Mouse (Mus musculus): ENCODE measurements around the gene Grin1.

- TF ChIP-seq CTCF (IDR thresholded peaks at IDR 0.05; ENCODE audit: insufficient read depth, low read depth, low read length) (no peak), POLR2A (IDR thresholded peaks at IDR 0.05; ENCODE audit: insufficient read depth, low read depth, low read length) (no peak)
These were observed 33.4 kb downstream of the Grin1 start for GRCm38 (mm10) chr2:25285551-25285950.

Data from olfactory bulb, adult 2 months (tissue).